Mouse (Mus musculus) ES-CJ7 (cell line): ENCODE data around the gene Olfr1495.

ENCODE experiments used
- DNase-seq: peaks from one replicate; pipeline ENCODE4 v3.0.0; 2011; ENCODE audit warnings: low read depth, low spot score

Gene Olfr1495

DNA sequence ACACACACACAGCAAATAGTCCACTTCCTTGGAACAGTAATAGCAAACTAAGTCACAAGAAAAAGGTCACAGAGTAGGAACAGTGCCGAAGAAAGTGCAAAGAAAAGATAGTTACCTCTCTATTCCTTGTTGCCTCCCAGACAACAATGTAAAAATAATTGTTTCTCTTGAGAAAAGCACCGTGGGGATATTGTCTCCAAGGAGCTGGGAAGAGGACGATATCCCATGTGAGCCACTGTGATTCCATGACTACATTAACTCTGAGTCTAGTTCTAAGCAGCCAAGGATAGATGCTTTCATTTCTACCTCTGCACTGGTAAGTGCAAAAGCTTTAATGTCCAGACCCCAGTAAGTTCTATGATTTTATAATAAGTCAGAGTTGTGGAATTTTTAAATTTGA is at the start of gene Olfr1495:
TSS of gene Olfr1495 (plus strand) at position 301 of the 400 bp plus-strand sequence.
- no peak for DNase-seq

DNA sequence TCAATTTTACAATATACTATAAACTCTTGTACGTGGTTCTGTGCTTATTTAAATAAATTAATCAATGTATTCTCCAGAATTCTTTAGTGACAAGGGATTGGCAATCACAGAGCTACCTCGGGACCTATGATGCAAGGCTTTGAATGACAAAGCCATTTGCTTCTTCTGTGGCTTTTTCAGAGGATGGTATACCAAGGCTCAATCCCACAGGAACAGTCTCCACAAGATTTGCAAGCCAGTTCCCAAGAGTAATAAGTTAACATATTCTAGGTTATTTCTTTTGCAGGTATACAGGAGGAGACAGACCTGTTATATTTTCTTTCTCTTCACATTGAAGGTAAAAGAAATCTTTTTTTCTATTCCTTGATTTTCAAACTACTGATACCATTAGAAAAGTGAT is 41.4 kb upstream of the Olfr1495 start, which contains the start of gene Olfr1493-ps1:
TSS of gene Olfr1493-ps1 (plus strand) at position 301 of the 400 bp plus-strand sequence.
- no peak for DNase-seq

DNA sequence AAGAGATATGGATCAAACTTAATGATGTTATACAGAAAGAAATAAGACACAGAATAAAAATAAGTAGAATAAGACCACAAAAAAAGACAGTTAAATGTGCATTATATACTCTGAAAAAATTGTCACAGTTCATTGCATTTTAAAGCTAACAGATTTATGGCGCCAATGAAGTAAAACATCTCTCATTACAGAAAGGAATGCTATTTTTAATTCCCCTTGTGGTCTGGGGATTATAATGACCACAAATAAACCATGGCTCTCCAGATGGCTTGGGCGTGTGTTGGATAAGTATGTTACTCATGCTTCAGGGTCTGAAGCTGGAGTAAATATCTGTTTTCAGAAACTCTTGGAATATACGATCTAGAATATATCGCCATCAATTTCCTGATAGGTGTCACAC is 25.0 kb upstream of the Olfr1495 start, which contains the start of gene Olfr1494:
TSS of gene Olfr1494 (plus strand) at position 301 of the 400 bp plus-strand sequence.
- DNase-seq, result no peak

GRCm38 (mm10) chr19:13749366-13749765 is 15.0 kb upstream of the Olfr1495 start:
- no peak for DNase-seq

DNA sequence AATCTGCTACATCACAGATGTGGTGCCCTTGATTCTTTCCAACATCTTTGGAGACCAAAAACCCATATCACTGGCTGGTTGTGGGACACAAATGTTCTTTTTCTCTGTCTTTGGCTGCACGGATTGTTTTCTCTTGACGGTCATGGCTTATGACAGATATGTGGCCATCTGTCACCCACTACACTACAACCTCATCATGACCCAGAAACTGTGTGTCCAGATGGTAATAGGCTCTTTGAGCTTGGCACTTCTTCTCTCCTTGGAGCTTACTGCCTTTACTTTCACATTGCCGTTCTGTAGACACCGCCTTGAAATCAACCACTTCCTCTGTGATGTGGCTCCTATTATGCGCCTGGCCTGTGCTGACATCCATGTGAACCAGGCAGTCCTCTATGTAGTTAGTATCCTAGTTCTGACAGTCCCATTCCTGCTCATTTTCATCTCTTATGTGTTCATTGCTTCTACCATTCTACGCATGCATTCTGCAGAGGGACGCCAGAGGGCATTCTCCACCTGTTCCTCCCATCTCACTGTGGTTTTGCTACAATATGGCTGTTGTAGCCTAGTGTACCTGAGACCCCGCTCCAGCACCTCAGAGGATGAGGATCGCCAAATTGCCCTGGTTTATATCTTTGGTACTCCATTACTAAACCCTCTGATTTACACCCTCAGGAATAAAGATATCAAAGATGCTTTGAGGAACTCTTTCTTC is 4.3 kb downstream of the Olfr1495 start:
- DNase-seq, result peak; percentile 53

- no peak for DNase-seq
These were observed 13.2 kb downstream of the Olfr1495 start, which contains the start of gene Olfr1496 for GRCm38 (mm10) chr19:13777578-13777977. Olfr1496 (plus strand) TSS chr19:13777878.

DNA sequence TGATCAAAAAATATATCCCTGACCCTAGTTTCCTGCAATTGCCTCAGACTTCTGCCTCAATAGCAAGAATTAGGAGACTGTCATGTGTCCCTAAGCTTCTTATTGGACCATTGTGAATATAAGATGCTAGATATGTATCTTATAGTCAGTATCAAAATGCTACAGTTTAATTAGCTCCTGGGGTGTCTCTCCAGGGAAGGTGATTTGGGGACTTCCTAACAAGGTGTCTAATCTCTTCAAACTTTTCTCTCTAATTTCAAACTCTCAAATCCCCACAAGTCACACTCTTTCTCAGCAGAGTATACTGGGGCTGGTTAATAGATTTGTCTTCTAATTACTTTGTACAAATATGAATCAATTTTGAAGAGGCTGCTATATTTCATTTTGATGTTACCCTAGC is 33.7 kb downstream of the Olfr1495 start, which contains the start of gene Olfr1497:
TSS of gene Olfr1497 (minus strand) at position 101 of the 400 bp plus-strand sequence.
- no peak for DNase-seq

DNA sequence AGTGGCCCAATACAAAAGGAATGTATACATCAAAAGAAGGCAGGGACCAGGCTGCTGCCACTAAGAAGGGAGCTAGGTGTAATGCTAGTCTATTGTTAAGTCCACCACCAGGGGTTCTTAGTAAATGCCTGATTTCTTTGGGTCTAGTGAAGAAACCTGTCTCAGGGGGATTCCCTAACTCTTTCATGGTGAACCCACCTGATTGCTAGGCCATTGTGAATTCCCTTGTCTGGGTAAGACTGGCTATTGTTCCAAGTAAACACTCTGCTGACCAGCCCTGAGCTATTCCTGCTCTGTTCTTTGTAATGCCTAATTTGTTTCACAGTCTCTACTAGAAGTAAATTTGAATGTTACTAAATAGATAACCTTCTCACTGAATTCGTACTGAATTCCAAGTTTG is 41.1 kb downstream of the Olfr1495 start:
- peak; percentile 83 for DNase-seq

- DNase-seq, result peak; percentile 49
These were observed 48.4 kb downstream of the Olfr1495 start for GRCm38 (mm10) chr19:13812823-13813222.

GRCm38 (mm10) chr19:13818827-13819226 is 54.4 kb downstream of the Olfr1495 start:
- peak; percentile 46 for DNase-seq

GRCm38 (mm10) chr19:13819347-13819746 is 54.9 kb downstream of the Olfr1495 start, which contains the start of gene Olfr1499:
Olfr1499 (minus strand) TSS chr19:13819447.
- no peak for DNase-seq
